Mouse (Mus musculus) neutrophil, adult 83 days (primary cell): ENCODE measurements around the gene Nae1. TPM values are rescaled to one million over a fixed set of nuclear protein-coding genes. Genes with fewer than 3 reads are reported as not detected.

ENCODE experiments used
- total RNA-seq, 2 experiments: library from RNA; stranded (reverse); gene quantifications; one replicate each; pipeline ENCODE4 v1.2.4; 2023

Gene Nae1
- total RNA-seq, result 10 to 100 TPM; 15.4 to 16.9 TPM

GRCm38 (mm10) chr8:104533971-104534778, at the start of gene Nae1, which contains the start of gene Car7:
Gene Nae1, minus strand, starts transcription at chr8:104534637.
Gene Car7, plus strand, starts transcription at chr8:104534689.

GRCm38 (mm10) chr8:104509061-104510006, 25.1 kb downstream of the Nae1 start, which contains the start of gene Terb1:
Gene Terb1, minus strand, starts transcription at chr8:104509910.

Other genes with a start within 250 kb of the Nae1 start
- gene Cmtm2a, start 241.5 kb downstream of the Nae1 start, total RNA-seq, result not detected
- not detected for gene Gm45711, start 224.6 kb downstream of the Nae1 start, total RNA-seq
- not detected for gene Cmtm1, start 224.5 kb downstream of the Nae1 start, total RNA-seq
- gene Gm11020, start 213.1 kb downstream of the Nae1 start, total RNA-seq, result not detected
- gene Cmtm2b, start 212.4 kb downstream of the Nae1 start, total RNA-seq, result not detected
- 10 to 100 TPM; 24.7 to 37.0 TPM for gene Cmtm3, start 195.2 kb downstream of the Nae1 start, total RNA-seq
- under 1 TPM; 0.66 to 0.77 TPM for gene Cmtm4, start 138.8 kb downstream of the Nae1 start, total RNA-seq
- gene Dync1li2, start 91.6 kb downstream of the Nae1 start, total RNA-seq, result 10 to 100 TPM; 30.2 to 42.7 TPM
- gene Terb1, start 24.7 kb downstream of the Nae1 start, total RNA-seq, result not detected
- under 1 TPM; 0.70 to 0.71 TPM for gene Car7, start 52 bp upstream of the Nae1 start, total RNA-seq
- gene Pdp2, start 56.8 kb upstream of the Nae1 start, total RNA-seq, result 1 to 10 TPM; 3.4 to 4.0 TPM
- gene Cdh16, start 89.8 kb upstream of the Nae1 start, total RNA-seq, result not detected
- 1 to 10 TPM; 1.2 to 1.3 TPM for gene Rrad, start 96.7 kb upstream of the Nae1 start, total RNA-seq
- gene Ciao2b, start 107.3 kb upstream of the Nae1 start, total RNA-seq, result 10 to 100 TPM; 17.4 to 17.9 TPM
- not detected for gene Ces2a, start 199.4 kb upstream of the Nae1 start, total RNA-seq